Mouse (Mus musculus) liver, embryonic 14.5 days (tissue): ENCODE measurements around the gene Fbxo5. TPM values are rescaled to one million over a fixed set of nuclear protein-coding genes. Genes with fewer than 3 reads are reported as not detected.

Experiments used
- ATAC-seq: fragments of 200-750 bp; cut with Nextera tagmentation; 2 replicates; pipeline ENCODE4 v1.8.0; 2017; ENCODE audit warnings: moderate number of reproducible peaks, mild to moderate bottlenecking, moderate library complexity; ENCODE audit not compliant: insufficient read depth
- DNase-seq, 3 experiments: peaks; one replicate each; pipeline ENCODE4 v3.0.0-alpha.2; 2012 to 2013; ENCODE audit warnings: low read depth in 3 of 3, low spot score in 3 of 3
- H3K27ac ChIP-seq: fragments of 300-500 bp; sonication (generic); 2 replicates; pipeline ENCODE4 v1.5.1; 2014; ENCODE audit warnings: moderate library complexity, mild to moderate bottlenecking, control low read depth, inconsistent platforms
- H3K27me3 ChIP-seq: fragments of 300-500 bp; sonication (generic); 2 replicates; pipeline ENCODE4 v1.6.1; 2014; ENCODE audit warnings: mild to moderate bottlenecking, low read length, moderate library complexity; ENCODE audit not compliant: control insufficient read depth, insufficient read depth
- H3K36me3 ChIP-seq: fragments of 300-500 bp; sonication (generic); replicated peaks from 2 replicates; pipeline ENCODE4 v1.6.1; 2014; ENCODE audit warnings: low read depth; ENCODE audit not compliant: control insufficient read depth, insufficient read depth
- H3K4me1 ChIP-seq, 2 experiments: fragments of 200-500 bp in 1 of 2; fragments of 300-500 bp in 1 of 2; sonication (generic) in 1 of 2; replicated peaks; 2 replicates each; pipeline ENCODE4 v1.6.1; 2012 to 2014; ENCODE audit warnings: antibody characterized with exemption in 1 of 2, inconsistent platforms in 1 of 2, low read length in 1 of 2; ENCODE audit not compliant: control insufficient read depth in 2 of 2, insufficient read depth in 2 of 2
- H3K4me2 ChIP-seq: fragments of 300-500 bp; sonication (generic); 2 replicates; pipeline ENCODE4 v1.6.1; 2014; ENCODE audit warnings: low read depth, mild to moderate bottlenecking, control low read depth, moderate library complexity
- H3K4me3 ChIP-seq, 2 experiments: fragments of 200-500 bp in 1 of 2; fragments of 300-500 bp in 1 of 2; sonication (generic) in 1 of 2; 2 replicates each; pipeline ENCODE4 v1.5.1; 2012 to 2014; ENCODE audit warnings: low read depth in 2 of 2, low read length in 2 of 2, mild to moderate bottlenecking in 2 of 2, control low read depth in 1 of 2, inconsistent platforms in 1 of 2, moderate library complexity in 1 of 2; ENCODE audit not compliant: insufficient read depth in 1 of 2
- H3K9ac ChIP-seq: fragments of 300-500 bp; sonication (generic); replicated peaks from 2 replicates; pipeline ENCODE4 v1.6.1; 2014; ENCODE audit warnings: mild to moderate bottlenecking, control low read depth, moderate library complexity
- H3K9me3 ChIP-seq: fragments of 300-500 bp; sonication (generic); 2 replicates; pipeline ENCODE4 v1.6.1; 2016; ENCODE audit warnings: low read length, mixed read lengths; ENCODE audit not compliant: control insufficient read depth
- CTCF ChIP-seq: IDR thresholded peaks from 2 replicates; pipeline ENCODE4 v1.5.1; 2016; ENCODE audit warnings: antibody characterized with exemption, low read depth, control low read depth
- EP300 ChIP-seq: IDR thresholded peaks from 2 replicates; pipeline ENCODE4 v1.6.1; 2016; ENCODE audit warnings: antibody characterized with exemption, low read depth
- WGBS: fragments of 180-500 bp; shearing (Covaris S2); extraction: QIAGEN DNeasy Blood & Tissue Kit; methylation state at CpG from one replicate; pipeline ENCODE4 v1.1.7; 2014; ENCODE audit not compliant: insufficient replicate concordance; 5-methylcytosine and 5-hydroxymethylcytosine counted together
- polyA plus RNA-seq, 2 experiments: library from polyadenylated mRNA; depleted of rRNA in 1 of 2; stranded (reverse) in 1 of 2; unstranded in 1 of 2; fragments of >200 nt; fragmentation: Nextera tagmentation in 1 of 2; extraction: Ambion mirVana in 1 of 2; gene quantifications; 2 replicates each; pipeline versions ENCODE4 v1.2.1 to v1.2.3; 2012 to 2014

Gene Fbxo5
- polyA plus RNA-seq, 2 experiments, result 40.2 to 90.4 TPM

GRCm38 (mm10) chr10:5804691-5805156 is 676 bp downstream of the Fbxo5 start:
- no peaks in the 10 kb centered on the region for H3K27me3 ChIP-seq
- H3K4me1 ChIP-seq, result peaks cover 26 to 27% of the 10 kb centered on the region in 2 experiments
- DNase-seq, result peak in 2 of 3 experiments; percentile 55 to 56
- peak; percentile 33; the same call in 1 of the 2 replicates for TF ChIP-seq EP300
- no peak for TF ChIP-seq CTCF
- H3K9ac ChIP-seq, result peak overlapping the region; percentile 96
- ATAC-seq, result peak; percentile 5
- H3K27ac ChIP-seq, result peak overlapping the region; percentile 89
- H3K36me3 ChIP-seq, result peaks cover 41% of the 10 kb centered on the region
- no peaks in the 10 kb centered on the region for H3K9me3 ChIP-seq
- WGBS, result under 1% methylated on average over 24 of the region's 24 CpGs
- H3K4me2 ChIP-seq, result peak overlapping the region; percentile 97
- peak overlapping the region; percentile 73 to 84 for H3K4me3 ChIP-seq

DNA sequence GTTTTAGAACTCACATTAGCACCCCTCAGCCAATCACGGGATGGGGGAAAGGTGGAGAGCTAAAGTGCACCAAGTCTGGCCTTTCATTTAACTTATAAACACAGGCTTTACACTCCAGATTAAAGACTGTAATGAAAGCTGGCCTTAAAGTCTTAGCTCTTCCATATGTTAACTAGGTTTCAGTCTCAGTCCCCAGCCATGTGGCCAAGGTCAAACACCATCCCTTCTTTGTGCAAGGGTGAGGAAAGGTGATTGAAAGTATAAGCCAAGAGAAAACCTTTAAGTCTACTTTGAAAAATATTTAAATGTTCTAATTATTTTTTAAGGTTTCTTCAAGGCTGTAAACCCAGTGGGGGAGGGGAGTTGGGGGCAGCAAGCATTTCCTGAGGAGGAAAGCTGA is 1.7 kb downstream of the Fbxo5 start:
- H3K27me3 ChIP-seq, result no peaks in the 10 kb centered on the region
- H3K36me3 ChIP-seq, result peaks cover 48% of the 10 kb centered on the region
- peak overlapping the region; percentile 28; the same call in 1 of the 2 replicates for H3K27ac ChIP-seq
- peak overlapping the region; percentile 96 for H3K9ac ChIP-seq
- TF ChIP-seq EP300, result no peak
- no peak for TF ChIP-seq CTCF
- H3K9me3 ChIP-seq, result no peaks in the 10 kb centered on the region
- DNase-seq, result no peak
- no peak for ATAC-seq
- H3K4me3 ChIP-seq, result peak overlapping the region; percentile 73 to 84
- H3K4me2 ChIP-seq, result peak overlapping the region; percentile 97
- WGBS, result 3% methylated on average over 1 of the region's 1 CpGs
- H3K4me1 ChIP-seq, result peaks cover 26 to 27% of the 10 kb centered on the region in 2 experiments

- peaks cover 57% of the 10 kb centered on the region for H3K36me3 ChIP-seq
- ATAC-seq (no peak), DNase-seq (no peak)
- no peaks in the 10 kb centered on the region for H3K27me3 ChIP-seq
- peak overlapping the region; percentile 73 to 84 for H3K4me3 ChIP-seq
- peak overlapping the region; percentile 97 for H3K4me2 ChIP-seq
- no peaks in the 10 kb centered on the region for H3K9me3 ChIP-seq
- H3K9ac ChIP-seq, result peak overlapping the region; percentile 96
- H3K27ac ChIP-seq, result no peak overlapping the region; the same call in 1 of the 2 replicates
- H3K4me1 ChIP-seq, result peaks cover 24 to 25% of the 10 kb centered on the region in 2 experiments
- no peak for TF ChIP-seq CTCF
- TF ChIP-seq EP300, result no peak
- 22% methylated on average over 6 of the region's 6 CpGs for WGBS
Measured at GRCm38 (mm10) chr10:5802866-5803265, 2.5 kb downstream of the Fbxo5 start.

DNA sequence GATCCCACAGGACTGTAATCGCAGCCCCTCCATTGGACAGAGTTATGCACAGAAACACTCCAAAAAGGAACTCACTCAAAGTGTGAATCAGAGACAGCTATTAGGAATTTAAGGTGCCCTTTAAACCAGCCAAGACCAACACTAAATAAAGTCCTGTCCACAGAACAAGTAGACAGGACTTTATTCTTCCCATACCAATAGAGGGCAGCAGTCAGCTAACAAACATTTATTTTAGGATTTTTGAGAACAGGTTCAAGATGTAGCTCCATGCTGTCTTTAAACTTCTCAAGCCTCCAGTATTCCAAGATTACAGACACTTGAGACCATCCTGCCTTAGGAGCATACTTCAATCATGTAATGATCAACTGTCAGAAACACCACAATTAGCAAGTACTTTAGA is 4.9 kb downstream of the Fbxo5 start:
- Histone ChIP-seq H3K4me2 (no peak overlapping the region; the same call in 1 of the 2 replicates), H3K27me3 (no peaks in the 10 kb centered on the region), H3K4me3 (no peak overlapping the region; a peak in 1 of 4 replicates), H3K4me1 (peaks cover 11% of the 10 kb centered on the region in 2 experiments; a peak in 2 of 4 replicates), H3K9ac (no peak overlapping the region), H3K36me3 (peaks cover 58% of the 10 kb centered on the region), H3K27ac (no peak overlapping the region), H3K9me3 (no peaks in the 10 kb centered on the region)
- no peak for DNase-seq
- ATAC-seq, result no peak
- 89% methylated on average over 1 of the region's 1 CpGs for WGBS
- TF ChIP-seq CTCF (peak; percentile 42; the same call in 1 of the 2 replicates), EP300 (no peak)

DNA sequence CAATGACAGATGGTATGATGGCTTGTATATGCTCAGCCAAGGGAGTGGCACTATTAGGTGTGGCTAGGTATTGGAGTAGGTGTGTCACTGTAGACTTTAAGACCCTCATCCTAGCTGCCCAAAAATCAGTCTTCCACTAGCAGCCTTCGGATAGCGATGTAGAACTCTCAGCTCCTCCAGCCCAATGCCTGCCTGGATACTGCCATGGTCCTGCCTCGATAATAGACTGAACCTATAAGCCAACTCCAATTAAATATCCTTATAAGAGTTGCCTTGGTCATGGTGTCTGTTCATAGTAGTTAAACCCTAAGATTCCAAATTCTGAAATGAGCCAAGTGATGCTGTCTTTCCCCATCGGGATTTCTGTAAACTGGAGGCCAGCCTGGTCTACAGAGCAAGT is 7.3 kb downstream of the Fbxo5 start:
- peaks cover 50% of the 10 kb centered on the region for H3K36me3 ChIP-seq
- DNase-seq, result no peak
- no peaks in the 10 kb centered on the region for H3K9me3 ChIP-seq
- WGBS, result 80% methylated on average over 4 of the region's 4 CpGs
- TF ChIP-seq EP300, result no peak
- TF ChIP-seq CTCF, result no peak
- no peaks in the 10 kb centered on the region for H3K27me3 ChIP-seq
- ATAC-seq, result 0 out of 2 replicates have a peak, but pooled peaks have one; percentile 21
- H3K4me2 ChIP-seq, result no peak overlapping the region
- H3K27ac ChIP-seq, result no peak overlapping the region
- no peak overlapping the region for H3K9ac ChIP-seq
- no peak overlapping the region for H3K4me3 ChIP-seq
- H3K4me1 ChIP-seq, result peaks cover 11% of the 10 kb centered on the region in 2 experiments; a peak in 2 of 4 replicates
